Mouse (Mus musculus): Measurements from ENCODE around the gene Cers3.

DNA sequence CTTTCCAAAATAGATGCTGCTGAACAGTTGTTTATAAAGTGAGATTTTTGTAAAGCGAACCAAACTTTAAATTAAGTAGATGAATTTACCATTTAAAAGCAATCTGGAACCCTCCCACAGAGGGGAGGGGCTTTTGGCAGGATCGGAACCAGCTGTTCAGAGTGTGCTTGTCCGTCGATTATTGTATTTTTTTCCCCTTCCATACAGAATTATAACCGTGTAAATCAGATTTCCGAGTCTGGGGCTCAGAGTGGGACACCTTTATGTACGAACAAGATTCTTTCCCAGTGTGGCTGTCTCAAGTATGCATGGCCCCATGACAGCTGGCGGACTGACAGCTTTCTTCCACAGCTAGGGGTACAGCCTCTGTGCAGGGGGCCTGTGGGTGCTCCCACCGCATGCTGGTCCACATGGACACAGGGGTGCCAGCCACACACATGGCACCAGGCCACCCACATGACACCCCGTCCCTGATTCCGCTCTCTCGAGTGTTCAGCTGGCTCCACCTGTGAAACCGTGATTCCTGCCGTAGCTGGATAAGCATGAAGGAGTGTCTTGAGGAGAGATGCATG lies 128.7 kb downstream of the Cers3 start:
- TF ChIP-seq CTCF (IDR thresholded peaks at IDR 0.05; ENCODE audit: borderline replicate concordance, insufficient read depth, low read length): no peak
- no peak for TF ChIP-seq POLR2A (IDR thresholded peaks at IDR 0.05; ENCODE audit: low read depth, low read length)
